Mouse (Mus musculus) kidney, postnatal 0 days (tissue): ENCODE measurements around the gene Odr4. TPM values are rescaled to one million over a fixed set of nuclear protein-coding genes. Genes with fewer than 3 reads are reported as not detected.
A peak's percentile ranks its signal among the peaks of the same experiment; 100 is the strongest.

Experiments used
- ATAC-seq: fragments of 200-750 bp; cut with Nextera tagmentation; replicated peaks from 2 replicates; pipeline ENCODE4 v1.8.0; 2017; ENCODE audit warnings: low read depth, moderate number of reproducible peaks, moderate TSS enrichment, moderate library complexity; ENCODE audit not compliant: low FRiP score
- DNase-seq: peaks from one replicate; pipeline ENCODE4 v3.0.0-alpha.2; 2016; ENCODE audit warnings: low spot score
- H3K27ac ChIP-seq: fragments of 300-500 bp; sonication (generic); 2 replicates; pipeline ENCODE4 v1.5.1; 2014; ENCODE audit warnings: mild to moderate bottlenecking
- H3K27me3 ChIP-seq: fragments of 300-500 bp; sonication (generic); 2 replicates; pipeline ENCODE4 v1.6.1; 2014; ENCODE audit warnings: low read length, mixed read lengths; ENCODE audit not compliant: insufficient read depth
- H3K36me3 ChIP-seq: fragments of 300-500 bp; sonication (generic); 2 replicates; pipeline ENCODE4 v1.6.1; 2014; ENCODE audit warnings: low read length, mixed read lengths; ENCODE audit not compliant: insufficient read depth
- H3K4me1 ChIP-seq: fragments of 300-500 bp; sonication (generic); replicated peaks from 2 replicates; pipeline ENCODE4 v1.6.1; 2014; ENCODE audit warnings: antibody characterized with exemption, low read length, mixed read lengths; ENCODE audit not compliant: insufficient read depth
- H3K4me2 ChIP-seq: fragments of 300-500 bp; sonication (generic); 2 replicates; pipeline ENCODE4 v1.6.1; 2014; ENCODE audit warnings: mild to moderate bottlenecking, low read length, moderate library complexity, mixed read lengths
- H3K4me3 ChIP-seq: fragments of 300-500 bp; sonication (generic); replicated peaks from 2 replicates; pipeline ENCODE4 v1.5.1; 2014; ENCODE audit warnings: low read depth, low read length
- H3K9ac ChIP-seq: fragments of 300-500 bp; sonication (generic); 2 replicates; pipeline ENCODE4 v1.6.1; 2014; ENCODE audit warnings: low read depth, low read length
- H3K9me3 ChIP-seq: fragments of 300-500 bp; sonication (generic); replicated peaks from 2 replicates; pipeline ENCODE4 v1.6.1; 2016; ENCODE audit warnings: low read length, inconsistent platforms, mixed read lengths
- CTCF ChIP-seq: IDR thresholded peaks from 2 replicates; pipeline ENCODE4 v1.5.1; 2016; ENCODE audit warnings: antibody characterized with exemption, low read depth, mild to moderate bottlenecking, moderate library complexity
- WGBS: fragments of 180-500 bp; shearing (Covaris S2); extraction: QIAGEN DNeasy Blood & Tissue Kit; methylation state at CpG from one replicate; pipeline ENCODE4 v1.1.7; 2014; 5-methylcytosine and 5-hydroxymethylcytosine counted together
- polyA plus RNA-seq: library from polyadenylated mRNA; unstranded; fragments of >200 nt; fragmentation: Nextera tagmentation; extraction: Ambion mirVana; gene quantifications from 2 replicates; pipeline ENCODE4 v1.2.1, GENCODE M21; 2015

Gene Odr4
- polyA plus RNA-seq, 1 experiment from 2014 or later: 44.0 TPM

GRCm38 (mm10) chr1:150416006-150416405 is 23.1 kb upstream of the Odr4 start:
- H3K36me3 ChIP-seq: peaks cover 57% of the 10 kb centered on the region
- ATAC-seq: no peak
- no peak overlapping the region for H3K4me2 ChIP-seq
- H3K27me3 ChIP-seq: no peaks in the 10 kb centered on the region
- TF ChIP-seq CTCF: no peak
- DNase-seq: no peak
- 95% methylated on average over 3 of the region's 3 CpGs for WGBS
- no peak overlapping the region for H3K27ac ChIP-seq
- no peak overlapping the region for H3K9ac ChIP-seq
- no peaks in the 10 kb centered on the region for H3K4me1 ChIP-seq
- no peak overlapping the region for H3K4me3 ChIP-seq
- H3K9me3 ChIP-seq: no peaks in the 10 kb centered on the region

GRCm38 (mm10) chr1:150409996-150410395 is 17.1 kb upstream of the Odr4 start:
- DNase-seq (no peak), ATAC-seq (no peak)
- H3K4me1 ChIP-seq: no peaks in the 10 kb centered on the region
- H3K9me3 ChIP-seq: no peaks in the 10 kb centered on the region
- H3K4me3 ChIP-seq: no peak overlapping the region
- H3K27me3 ChIP-seq: no peaks in the 10 kb centered on the region
- no peak for TF ChIP-seq CTCF
- peaks cover 59% of the 10 kb centered on the region for H3K36me3 ChIP-seq
- no peak overlapping the region for H3K27ac ChIP-seq
- H3K9ac ChIP-seq: no peak overlapping the region
- 95% methylated on average over 6 of the region's 6 CpGs for WGBS
- no peak overlapping the region for H3K4me2 ChIP-seq

GRCm38 (mm10) chr1:150407285-150407684 is 14.4 kb upstream of the Odr4 start:
- WGBS: 84% methylated on average over 9 of the region's 9 CpGs
- Histone ChIP-seq H3K27me3 (no peaks in the 10 kb centered on the region), H3K9me3 (no peaks in the 10 kb centered on the region), H3K4me3 (no peak overlapping the region), H3K27ac (no peak overlapping the region), H3K9ac (no peak overlapping the region), H3K4me1 (no peaks in the 10 kb centered on the region), H3K4me2 (no peak overlapping the region), H3K36me3 (peaks cover 52% of the 10 kb centered on the region)
- ATAC-seq: no peak
- no peak for DNase-seq
- TF ChIP-seq CTCF: no peak

- no peak overlapping the region for H3K27ac ChIP-seq
- no peak overlapping the region for H3K4me3 ChIP-seq
- no peak overlapping the region for H3K9ac ChIP-seq
- no peak overlapping the region for H3K4me2 ChIP-seq
- H3K9me3 ChIP-seq: no peaks in the 10 kb centered on the region
- no peak for DNase-seq
- TF ChIP-seq CTCF: no peak
- 82% methylated on average over 3 of the region's 3 CpGs for WGBS
- no peak for ATAC-seq
- no peaks in the 10 kb centered on the region for H3K4me1 ChIP-seq
- H3K36me3 ChIP-seq: peaks cover 33% of the 10 kb centered on the region
- H3K27me3 ChIP-seq: no peaks in the 10 kb centered on the region
Measured at GRCm38 (mm10) chr1:150404555-150404954, 11.7 kb upstream of the Odr4 start.

GRCm38 (mm10) chr1:150403914-150404313 is 11.0 kb upstream of the Odr4 start:
- H3K36me3 ChIP-seq: peaks cover 34% of the 10 kb centered on the region
- no peaks in the 10 kb centered on the region for H3K4me1 ChIP-seq
- H3K4me3 ChIP-seq: no peak overlapping the region
- no peak for TF ChIP-seq CTCF
- no peak overlapping the region for H3K27ac ChIP-seq
- H3K9me3 ChIP-seq: no peaks in the 10 kb centered on the region
- DNase-seq (no peak), ATAC-seq (no peak)
- no peaks in the 10 kb centered on the region for H3K27me3 ChIP-seq
- H3K9ac ChIP-seq: no peak overlapping the region
- WGBS: 92% methylated on average over 3 of the region's 3 CpGs
- no peak overlapping the region for H3K4me2 ChIP-seq

GRCm38 (mm10) chr1:150396001-150396400 is 3.1 kb upstream of the Odr4 start:
- Histone ChIP-seq H3K4me3 (no peak overlapping the region), H3K27ac (no peak overlapping the region), H3K36me3 (peaks cover 20% of the 10 kb centered on the region), H3K4me1 (0 out of 2 replicates have a peak, but pooled peaks cover 5% of the 10 kb centered on the region), H3K9me3 (no peaks in the 10 kb centered on the region), H3K4me2 (no peak overlapping the region), H3K27me3 (no peaks in the 10 kb centered on the region), H3K9ac (no peak overlapping the region)
- TF ChIP-seq CTCF: no peak
- no peak for DNase-seq
- WGBS: 86% methylated on average over 3 of the region's 3 CpGs
- ATAC-seq: no peak

- Histone ChIP-seq H3K9me3 (no peaks in the 10 kb centered on the region), H3K4me3 (peak overlapping the region; percentile 76), H3K9ac (peak overlapping the region; percentile 76), H3K27ac (peak overlapping the region; percentile 81), H3K36me3 (peaks cover 15% of the 10 kb centered on the region), H3K4me2 (peak overlapping the region; percentile 70), H3K27me3 (no peaks in the 10 kb centered on the region), H3K4me1 (0 out of 2 replicates have a peak, but pooled peaks cover 5% of the 10 kb centered on the region)
- WGBS: under 1% methylated on average over 27 of the region's 27 CpGs
- ATAC-seq (peak; percentile 47; the same call in 1 of the 2 replicates), DNase-seq (no peak)
- TF ChIP-seq CTCF: no peak
Measured at GRCm38 (mm10) chr1:150393488-150393852, 590 bp upstream of the Odr4 start.
